Mouse (Mus musculus) c-Kit-negative CD71-positive TER-119-positive erythroid progenitor cells, embryonic 14.5 days (primary cell): ENCODE data around the gene Sgsm1.

Experiments used
- DNase-seq: peaks from one replicate; pipeline ENCODE4 v3.0.0-alpha.2; 2013; ENCODE audit warnings: low read depth, low spot score

Sgsm1 gene

DNA sequence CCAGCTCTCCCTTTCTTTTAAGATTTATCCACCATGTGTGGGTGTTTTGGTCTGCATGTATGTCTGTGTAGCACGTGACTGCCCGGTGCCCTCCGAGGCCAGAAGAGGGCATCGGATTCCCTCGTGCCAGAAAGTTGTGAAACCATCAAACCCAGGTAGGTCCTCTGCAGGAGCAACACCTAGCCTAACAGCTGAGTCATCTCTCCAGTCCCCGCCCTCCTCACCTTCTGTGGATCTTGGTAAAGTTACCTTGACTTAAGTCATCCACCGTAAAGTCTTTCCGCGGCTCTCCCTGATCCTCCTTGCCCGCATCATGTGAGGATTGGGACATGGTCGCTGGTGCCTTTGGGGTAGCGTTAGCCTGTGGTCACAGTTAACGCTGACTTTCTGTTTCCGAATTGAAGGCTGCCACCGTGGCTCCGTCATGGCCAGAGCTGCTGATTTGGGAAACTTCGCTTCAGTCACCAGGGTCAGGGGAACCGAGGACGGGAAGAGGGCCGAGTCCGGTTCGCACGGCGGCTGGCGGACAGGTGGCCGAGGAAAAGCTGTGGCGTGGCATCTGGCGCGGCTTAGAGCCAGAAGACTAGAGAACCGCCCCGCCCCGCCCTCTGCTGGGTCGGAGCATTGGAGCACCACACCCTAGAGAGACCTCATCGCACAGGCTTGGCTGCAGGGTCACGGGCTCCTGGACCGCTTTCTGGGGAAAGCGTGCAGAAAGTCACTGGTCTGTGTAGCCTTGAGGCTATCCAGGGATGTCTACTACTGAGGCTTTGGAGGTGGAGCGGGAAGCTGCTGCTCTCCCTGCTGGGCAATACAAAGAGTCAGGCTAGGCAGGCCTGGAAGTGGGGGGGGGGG lies 13.4 kb upstream of the Sgsm1 start:
- DNase-seq, result no peak

DNA sequence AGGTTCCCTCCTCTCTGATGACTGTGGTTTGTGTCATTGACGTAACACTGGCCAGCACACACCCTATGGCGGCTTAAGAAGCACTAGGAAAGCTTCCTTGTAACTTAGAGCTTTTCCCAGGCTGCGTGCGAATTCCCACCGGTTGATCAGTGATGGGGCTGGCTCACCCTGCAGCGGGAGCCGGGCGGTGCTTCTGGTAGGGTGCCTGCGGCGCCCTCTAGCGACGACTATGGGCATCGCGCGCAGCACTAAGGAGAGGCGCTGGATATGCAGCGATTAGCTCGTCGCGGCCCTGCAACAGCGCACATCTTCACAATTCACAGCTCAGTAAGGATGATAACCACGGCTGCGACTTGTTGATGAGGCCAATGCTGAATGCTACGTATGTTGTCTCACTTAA lies 3.4 kb upstream of the Sgsm1 start:
- no peak for DNase-seq

DNA sequence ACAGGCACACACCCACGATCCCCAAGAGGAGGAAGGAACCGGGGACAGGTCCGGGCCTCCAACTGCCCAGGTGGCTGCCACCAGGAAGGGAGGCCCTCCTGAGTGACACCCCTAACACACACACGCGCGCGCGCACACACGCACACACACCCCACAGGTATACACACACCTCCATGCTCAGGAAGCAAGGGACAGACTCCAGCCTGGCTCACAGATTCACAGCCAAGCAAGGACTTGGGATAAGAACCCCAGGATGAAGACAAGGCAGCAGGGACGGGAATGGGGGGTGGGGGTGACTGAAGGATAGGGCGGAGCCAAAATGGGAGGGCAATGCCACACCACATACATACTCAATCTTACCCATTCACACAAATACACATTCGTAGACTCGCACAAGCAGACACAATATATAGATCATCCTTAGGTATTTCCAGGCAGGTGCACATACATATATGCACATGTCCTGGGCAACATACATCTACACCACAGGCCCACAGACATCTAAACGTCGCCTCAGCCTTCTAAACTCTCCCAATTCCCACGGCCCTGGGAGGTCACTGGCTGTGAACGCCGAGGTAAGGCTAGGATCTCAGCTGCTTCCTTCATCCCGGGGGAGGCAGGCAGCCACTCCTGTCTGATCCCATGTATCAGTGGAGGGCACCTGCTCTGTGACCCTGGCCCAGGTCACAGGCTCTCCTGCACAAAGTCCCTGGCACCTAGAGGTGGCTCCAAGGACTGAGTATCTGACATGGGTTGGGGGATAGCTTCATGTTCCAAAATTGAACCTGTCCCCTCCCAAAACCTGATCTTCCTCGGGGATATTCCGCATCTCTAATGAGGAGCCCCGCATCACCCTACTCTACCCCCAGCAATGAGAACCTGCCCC lies 852 bp downstream of the Sgsm1 start:
- DNase-seq, result no peak

DNA sequence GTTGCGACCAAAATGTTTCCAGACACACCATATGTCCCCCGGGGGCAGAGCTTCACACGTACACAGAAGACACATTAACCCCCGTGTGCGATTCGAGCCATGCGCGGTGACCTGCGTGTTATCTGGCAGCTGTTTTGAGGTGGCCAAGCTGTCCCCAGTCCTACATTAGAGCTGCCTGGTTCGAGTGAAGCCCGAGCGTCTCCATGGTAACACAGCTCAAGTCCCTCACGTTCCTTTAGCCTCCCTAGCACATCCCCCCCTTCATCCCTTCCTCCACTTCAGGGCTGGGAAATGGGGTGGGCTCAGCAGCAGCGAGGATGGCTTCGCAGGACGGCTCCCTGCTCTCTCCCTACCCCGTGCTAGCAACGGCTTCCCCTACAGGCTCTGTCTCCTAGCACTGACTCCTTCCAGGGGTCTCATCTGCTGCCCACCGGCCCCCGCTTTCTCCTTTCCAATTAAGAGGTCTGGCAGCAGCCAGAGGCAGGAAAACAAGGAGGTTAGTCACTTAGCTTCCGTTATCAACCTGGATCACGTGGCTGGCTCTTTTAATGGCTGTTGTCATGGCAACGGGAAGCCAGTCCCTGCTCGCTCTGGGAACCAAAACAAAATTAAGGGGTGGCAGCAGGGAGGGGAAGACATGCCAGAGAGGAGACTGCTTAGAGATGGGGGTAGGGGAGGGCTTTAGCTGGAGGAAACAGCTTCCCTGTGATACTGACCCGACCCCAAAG lies 3.7 kb downstream of the Sgsm1 start:
- DNase-seq, result no peak

DNA sequence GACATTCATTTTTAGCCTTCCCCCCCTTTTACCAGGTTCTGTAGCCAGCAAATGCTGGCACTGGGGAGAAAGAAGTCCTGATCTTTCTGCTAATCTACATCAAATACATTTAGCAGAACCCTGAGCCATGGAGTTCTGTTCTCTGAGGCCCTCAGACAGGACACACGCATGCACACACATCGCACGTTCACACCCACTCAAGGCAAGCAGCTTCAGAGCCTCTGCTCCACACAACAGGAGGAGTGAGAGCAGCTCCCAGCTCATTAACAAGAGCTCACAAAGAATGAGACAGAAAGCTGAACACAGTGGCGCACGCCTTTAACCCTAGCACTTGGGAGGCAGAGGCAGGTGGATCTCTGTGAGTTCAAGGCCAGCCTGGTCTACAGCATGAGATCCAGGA lies 6.1 kb downstream of the Sgsm1 start:
- no peak for DNase-seq

DNA sequence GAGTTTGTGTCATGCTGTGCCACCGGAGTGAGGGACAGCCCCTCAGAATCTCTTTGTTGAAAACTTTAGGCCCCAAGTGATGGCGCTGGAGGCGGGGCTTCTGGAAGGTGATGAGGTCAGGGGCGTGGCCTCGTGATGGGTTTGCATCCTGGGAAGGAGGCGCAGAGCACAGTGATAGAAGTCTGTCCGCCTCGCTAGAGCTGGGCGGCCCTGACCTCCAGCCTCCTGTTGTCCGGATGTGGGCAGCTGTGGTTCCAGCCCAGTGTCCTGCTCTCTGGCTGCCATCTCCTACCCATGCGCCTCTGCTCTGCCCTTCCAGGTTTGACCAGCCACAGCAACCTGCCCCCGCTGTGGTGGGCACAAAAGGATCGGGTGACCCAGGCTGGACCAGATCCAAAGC lies 8.7 kb downstream of the Sgsm1 start:
- DNase-seq, result no peak

DNA sequence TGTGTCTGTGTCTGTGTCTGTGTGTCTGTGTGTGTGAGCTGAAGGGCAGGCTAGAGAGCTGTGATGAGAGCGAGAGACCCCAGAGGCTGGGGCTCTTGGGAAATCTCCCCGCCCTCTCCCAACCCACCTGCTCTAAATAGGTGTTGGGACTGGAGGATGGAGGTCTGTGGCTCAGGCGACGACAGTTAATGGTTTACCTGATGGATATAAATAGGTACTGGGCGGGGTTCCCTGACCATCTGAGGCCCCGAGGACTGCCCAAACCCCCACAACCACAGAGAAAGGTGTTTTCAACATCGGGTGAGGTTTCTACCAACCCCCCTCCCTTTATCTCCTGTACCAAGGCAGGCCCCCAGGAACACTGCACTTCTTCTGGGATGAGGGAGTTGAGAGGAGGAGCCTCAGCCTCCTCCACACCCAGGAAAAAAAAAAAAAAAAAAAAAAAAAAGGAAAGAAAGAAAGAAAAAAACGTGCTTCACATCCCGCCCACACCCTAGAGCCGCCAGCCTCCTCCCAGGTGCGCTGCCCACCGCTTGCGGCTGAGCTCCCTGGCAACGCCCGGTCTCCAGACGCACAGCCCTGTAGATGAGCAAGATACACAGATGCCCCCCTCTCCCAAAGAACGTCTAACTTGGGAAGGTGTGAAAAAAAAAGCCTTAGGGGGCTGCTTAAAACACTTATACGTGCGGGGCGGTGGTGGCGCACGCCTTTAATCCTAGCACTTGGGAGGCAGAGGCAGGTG lies 10.3 kb downstream of the Sgsm1 start:
- no peak for DNase-seq

DNA sequence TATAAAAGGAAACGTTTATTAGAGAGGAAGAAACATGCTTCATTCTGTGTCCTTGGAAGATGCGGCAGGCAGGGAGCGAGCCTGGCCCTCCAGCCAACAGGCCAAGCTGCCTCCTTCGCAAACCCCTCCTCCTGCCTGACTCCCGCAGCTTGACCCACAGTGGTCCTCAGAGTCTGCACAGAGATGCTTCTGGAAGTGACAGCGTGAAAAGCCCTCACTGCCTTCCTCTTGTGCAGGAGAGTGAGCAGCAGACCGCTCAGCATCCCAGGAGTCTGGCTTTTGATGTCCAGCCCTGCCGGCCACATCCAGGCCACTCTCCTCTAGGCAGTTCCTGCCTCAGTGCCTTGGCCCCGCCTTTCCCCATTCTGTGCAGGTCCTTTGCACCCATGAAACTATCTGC lies 11.2 kb downstream of the Sgsm1 start:
- no peak for DNase-seq

DNA sequence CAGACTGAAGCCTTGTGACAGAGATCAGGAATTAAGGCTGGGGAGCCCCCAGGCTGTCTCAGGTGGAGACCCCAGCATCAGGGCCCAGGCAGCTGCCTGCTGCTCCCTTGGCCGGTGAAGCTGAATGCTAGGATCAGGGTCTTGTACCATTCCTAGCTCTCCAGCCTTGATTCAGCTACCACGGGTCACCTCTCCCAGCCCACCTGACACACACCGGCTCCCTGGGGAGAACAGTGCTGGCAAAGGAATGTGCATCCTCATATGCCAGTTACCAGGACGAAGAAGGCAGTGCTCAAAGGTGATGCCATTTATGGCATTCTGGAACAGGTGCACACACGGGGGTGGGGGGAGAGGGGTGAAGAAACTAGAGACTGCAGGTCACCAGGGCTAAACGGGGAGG lies 11.8 kb downstream of the Sgsm1 start:
- DNase-seq, result no peak

DNA sequence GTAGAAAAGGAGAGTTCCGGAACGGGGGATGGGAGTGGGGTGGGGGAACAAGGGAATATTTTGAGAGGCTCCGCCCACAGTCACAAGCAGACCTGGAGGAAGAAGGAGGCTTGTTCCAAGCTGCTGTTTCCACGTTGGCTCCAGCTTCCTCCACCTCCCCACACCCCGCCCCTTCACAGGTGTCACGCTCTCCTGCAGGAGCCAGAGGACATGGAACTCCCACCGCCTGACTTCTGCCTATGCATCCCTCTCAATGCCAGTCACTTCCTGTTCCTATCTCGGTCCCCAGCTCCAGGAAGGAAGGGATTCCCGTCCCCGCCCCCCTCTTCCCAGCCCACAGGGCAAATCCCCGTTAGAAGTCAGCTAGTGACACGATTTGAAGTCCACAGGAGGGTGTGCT lies 12.5 kb downstream of the Sgsm1 start:
- DNase-seq, result no peak

DNA sequence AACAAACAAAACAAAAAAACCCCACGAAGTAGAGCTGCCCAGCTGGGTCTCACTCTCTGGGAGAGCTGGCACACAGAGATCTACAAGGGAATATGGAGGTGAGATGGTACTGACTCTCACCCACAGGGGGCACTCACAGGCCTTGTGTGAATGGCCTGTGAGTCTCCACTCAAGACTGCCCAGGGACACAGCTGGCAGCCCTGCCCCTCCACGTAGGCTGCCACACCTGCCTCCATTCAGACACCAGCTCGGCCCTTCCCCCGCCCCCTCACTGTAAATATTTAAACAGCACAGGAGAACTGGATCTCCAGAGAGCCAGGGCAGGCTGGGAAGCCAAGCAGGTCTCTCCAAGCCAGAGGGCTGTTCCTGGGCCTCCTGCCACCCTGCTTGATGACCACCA lies 14.8 kb downstream of the Sgsm1 start:
- DNase-seq, result no peak

DNA sequence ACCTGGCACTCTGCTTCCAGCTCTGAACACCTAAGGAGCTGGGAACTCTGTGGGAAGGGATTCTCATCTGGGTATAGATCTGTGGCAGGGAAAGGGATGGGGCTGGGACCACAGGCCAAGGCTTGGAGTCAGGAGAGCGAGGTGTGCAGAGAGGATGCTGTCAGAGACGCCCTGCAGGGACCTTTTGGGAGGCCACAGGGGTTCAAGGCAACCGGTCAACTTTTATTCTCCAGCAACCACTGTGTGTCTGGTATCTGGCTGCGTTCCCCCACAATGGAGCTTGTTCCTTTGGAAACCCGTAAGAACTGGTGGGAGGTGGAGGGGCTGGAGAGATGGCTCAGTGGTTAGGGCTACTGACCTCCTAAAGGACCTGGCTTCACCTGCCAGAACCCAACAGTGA lies 16.0 kb downstream of the Sgsm1 start:
- no peak for DNase-seq

DNA sequence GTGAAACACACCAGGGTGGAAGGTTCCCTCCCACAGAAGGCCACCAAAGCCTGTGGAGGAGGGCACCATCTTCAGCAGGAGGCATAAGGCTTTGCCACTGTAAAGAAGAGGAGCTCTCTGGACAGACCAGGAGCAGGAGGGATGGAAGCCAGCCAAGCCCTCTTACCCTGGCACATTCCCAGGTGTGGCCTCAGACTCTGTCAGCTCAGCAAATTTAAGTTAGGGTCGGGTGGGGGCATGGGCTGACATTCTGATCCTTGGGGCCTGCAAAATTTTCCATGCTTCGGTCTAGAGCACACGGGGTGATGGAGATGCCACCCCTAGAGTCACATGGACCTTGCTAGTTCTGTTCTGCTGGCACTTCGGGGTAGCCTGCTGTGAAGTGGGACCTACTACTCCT lies 17.1 kb downstream of the Sgsm1 start:
- no peak for DNase-seq

DNA sequence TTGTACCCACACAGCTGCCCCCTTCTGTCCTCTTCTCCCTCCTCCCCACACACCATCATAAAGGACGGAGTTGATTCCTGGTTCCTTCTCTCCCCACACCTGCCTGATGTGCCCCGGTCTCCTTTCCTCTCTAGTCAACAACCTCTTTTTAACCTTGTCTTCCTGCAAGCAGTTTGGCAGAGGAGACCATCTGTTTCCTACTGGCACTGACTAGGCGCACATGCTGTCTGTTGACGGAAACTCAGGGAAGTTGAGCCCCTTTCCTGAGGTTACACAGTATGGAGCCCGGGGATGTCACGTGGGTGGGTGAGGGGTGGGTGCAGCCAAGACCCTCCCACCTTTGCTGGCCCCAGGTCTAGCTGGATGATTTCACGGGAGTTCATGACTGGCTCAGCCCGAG lies 17.8 kb downstream of the Sgsm1 start:
- no peak for DNase-seq

DNA sequence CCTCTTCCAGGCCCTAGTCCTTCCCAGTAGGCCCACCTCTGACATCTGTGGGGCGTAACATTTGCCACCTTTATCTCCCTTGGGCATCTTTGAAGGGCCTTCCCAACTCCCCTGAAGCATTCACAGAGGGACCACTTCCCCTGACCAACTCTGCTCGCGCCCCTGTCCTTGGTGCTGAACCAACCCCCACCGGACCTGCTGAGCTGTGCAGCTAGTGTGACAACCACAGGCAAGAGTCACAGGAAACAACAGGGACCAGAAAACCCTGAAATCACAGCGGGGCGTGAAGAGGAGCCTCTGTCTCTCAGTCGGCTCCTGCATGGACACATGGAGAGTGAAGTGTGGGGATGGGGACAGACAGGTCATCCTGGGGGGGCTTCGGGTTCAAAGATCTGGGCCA lies 18.4 kb downstream of the Sgsm1 start:
- DNase-seq, result no peak

DNA sequence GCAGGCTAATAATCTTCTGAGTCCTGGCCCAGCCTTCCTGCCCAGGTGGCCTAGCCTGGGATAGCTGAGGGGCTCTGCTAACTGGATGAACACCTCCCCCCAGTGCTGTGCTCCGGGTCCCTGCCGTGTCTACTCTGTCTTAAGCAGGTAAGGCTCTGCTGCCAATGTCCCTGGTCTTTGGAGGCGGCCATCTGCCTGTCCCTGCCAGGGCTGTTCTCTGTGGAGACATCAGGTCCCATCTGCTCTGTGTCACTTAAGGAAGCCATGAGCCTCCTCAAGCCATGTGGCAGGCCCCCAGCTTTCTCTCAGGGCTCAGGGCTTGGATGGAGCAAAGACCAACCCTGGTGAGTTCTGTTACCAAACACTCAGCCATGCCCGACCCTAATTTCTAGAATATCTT lies 19.5 kb downstream of the Sgsm1 start:
- no peak for DNase-seq

DNA sequence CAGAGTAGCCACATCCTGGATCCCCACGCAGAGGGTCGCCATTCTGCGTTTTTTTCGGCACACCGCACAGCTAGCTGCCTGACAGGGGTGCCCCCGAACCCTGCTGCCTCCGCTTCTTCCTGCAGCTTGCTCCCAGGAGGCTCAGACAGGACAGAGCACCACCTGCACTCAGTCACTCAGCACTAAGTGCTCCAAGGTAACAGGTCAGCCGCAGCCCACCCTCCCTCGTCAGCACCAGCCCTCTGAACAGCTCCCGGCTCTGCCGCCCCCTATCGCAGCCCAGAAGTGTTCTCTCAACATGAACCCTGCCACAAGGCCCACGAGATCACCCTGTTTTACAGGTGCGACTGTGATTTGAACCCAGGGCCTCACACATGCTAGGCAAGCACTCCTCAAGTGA lies 20.4 kb downstream of the Sgsm1 start:
- no peak for DNase-seq

DNA sequence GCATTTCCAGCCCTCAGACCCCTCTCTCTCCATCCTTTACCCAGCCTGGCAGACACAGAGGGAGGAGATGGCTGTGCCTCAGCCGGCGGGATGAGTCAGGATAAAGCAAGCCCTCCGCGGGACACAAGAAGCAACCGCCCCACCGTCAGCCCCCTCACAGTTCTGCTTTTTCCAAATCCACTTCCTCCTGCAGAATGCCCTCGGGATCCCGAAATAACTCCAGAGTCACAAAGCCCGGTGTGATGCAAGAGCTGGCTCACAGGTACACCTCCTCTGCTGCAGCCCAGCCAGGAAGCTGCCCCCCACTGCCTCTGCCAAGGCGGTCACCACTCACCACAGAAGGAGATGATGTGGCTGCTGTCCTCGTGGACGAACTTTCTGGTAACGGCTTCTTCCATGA lies 22.1 kb downstream of the Sgsm1 start:
- DNase-seq, result no peak

DNA sequence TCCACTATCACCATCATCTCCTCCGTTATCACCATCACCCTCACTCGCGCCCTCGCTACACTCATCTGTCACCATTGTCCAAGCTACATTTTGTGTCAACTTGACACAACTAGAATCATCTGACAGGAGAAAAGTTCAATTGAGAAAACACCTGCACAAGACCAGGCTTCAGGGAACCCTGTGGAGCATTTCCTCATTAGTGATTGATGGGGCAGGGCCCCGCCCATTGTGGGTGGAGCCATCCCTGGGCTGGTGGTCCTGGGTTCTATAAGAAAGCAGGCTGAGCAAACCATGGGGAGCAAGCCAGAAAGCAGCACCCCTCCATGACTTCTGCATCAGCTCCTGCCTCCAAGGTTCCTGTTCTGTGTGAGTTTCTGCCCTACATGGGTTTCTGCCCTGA lies 22.8 kb downstream of the Sgsm1 start:
- DNase-seq, result no peak

DNA sequence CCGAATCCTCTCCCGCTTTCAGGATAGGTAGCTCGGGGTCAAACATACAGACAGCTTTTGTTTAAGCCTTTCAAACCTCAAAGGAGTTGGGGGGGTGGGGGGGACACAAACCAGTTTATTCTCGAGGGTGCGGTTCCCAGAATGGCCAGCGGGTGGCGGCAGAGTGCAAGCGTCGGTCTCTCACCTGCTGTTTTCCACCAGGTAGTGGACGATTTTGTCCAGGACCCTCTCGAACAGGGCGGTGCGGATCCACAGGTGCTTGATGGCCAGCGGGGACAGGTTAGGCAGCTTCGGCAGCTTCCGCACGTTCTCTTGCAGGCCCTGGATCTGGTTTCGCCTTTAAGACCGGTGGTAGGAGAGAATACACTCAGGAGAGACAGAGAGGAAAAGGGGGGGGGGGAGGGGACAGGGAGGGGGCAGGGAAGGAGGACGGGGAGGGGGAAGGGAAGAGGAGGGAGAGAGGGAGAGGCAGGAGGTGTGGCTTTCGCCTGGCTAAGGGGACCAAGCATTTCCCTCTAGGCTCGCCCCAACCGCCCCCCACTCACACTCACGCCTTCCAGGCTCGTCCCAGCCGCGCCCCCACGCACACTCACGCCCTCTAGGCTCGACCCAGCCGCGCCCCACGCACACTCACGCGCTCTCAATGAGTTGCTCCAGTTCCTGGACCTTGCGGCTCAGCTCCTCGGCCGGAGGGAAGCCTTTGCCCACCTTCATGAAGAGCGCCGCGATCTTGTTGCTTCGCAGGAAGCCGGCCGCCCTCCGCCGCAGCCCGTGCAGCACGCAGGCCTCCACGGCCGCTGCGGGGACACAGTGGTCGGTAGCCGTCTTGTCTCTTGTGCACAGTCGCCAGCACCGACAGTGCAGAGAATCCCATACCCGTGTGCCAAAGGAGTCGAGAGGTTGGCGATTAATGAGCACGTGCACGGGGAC lies 23.7 kb downstream of the Sgsm1 start:
- no peak for DNase-seq

DNA sequence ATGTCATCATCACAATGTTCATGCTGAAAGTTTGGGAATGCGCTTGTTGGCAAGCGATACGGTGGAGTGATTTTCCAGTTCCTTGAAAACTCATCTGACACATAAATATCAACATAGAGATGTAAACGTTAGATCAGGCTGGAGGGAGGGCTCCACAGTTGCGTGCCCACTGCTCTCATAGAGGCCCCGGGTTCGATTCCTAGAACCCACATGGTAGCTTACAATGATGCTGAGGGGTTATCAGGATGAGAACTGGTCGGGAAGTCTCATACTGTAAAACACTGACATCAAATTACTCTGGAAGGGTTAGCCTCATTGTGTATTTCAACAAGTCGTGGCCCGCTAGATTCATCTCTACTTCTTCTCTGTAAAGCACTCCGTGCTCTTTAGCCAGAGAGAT lies 24.5 kb downstream of the Sgsm1 start:
- DNase-seq, result no peak
